Mouse (Mus musculus): ENCODE measurements at regions not wholly inside any gene's neighbourhood (a gene's known extent, or its start where the extent isn't known, plus 50 kb on each side); places are given as distances from the start of the nearest gene placed in this dataset.

DNA sequence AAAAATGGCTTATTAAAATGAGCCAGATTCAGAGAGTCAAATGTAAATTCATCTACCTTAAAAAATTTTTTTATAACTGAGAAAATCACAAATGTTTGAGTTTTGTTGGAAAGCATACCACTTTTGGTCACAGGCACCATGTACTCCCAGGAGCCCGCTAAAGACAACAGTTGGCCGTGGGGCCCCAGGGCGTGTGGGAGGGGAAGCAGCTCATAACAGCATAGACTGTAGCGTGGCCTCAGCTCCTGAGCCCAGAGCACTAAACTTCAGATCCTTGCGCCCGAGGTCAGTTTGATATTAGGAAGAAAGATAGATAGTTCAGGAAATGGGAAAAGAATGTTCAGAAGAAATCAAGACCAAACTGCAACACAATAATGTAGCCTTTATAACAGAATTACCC, 145.8 kb upstream of the Sox5 start (continued):
- no peak for TF ChIP-seq ZKSCAN1 (IDR thresholded peaks at IDR 0.05; ENCODE audit: low read depth, low read length)
- TF ChIP-seq HCFC1 (IDR thresholded peaks at IDR 0.05; ENCODE audit: low read depth, low read length), result no peak
- no peak for TF ChIP-seq RCOR1 (IDR thresholded peaks at IDR 0.05; ENCODE audit: low read depth, low read length)

DNA sequence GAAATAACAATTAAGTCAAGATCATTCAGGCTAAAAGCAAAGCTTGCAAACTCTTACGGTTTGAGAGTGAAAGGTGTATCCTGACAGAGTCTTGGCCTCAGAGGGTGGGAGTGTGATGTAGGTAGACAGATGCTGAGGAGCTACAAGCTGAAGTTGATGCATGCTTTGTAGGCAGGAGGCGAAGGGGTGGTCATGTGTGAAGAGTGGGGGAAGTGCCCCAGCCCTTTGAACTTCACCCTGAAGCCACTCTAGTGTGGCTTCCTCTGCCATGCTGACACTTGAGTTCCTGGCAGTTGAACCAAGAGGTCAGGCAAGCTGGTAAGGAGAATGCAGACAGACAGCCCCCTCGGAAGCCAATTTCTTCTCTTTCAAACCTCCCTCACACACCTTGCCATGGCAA, 141.0 kb upstream of the Sox5 start:
- no peak overlapping the region for H3K4me3 ChIP-seq (ENCODE audit: control insufficient read depth in 1 of 2, insufficient read depth in 1 of 2, low read depth in 2 of 2, low read length in 2 of 2)
- no peaks in the 10 kb centered on the region for H3K9me3 ChIP-seq (replicated peaks; ENCODE audit: insufficient read depth, low read length)
- no peaks in the 10 kb centered on the region for H3K4me1 ChIP-seq (ENCODE audit: control insufficient read depth in 1 of 2, insufficient read depth in 2 of 2, low read length in 2 of 2)
- H3K36me3 ChIP-seq (ENCODE audit: control insufficient read depth in 1 of 2, insufficient read depth in 2 of 2, low read length in 2 of 2), result no peaks in the 10 kb centered on the region
- no peaks in the 10 kb centered on the region for H3K27me3 ChIP-seq (ENCODE audit: control insufficient read depth in 1 of 2, insufficient read depth in 2 of 2, low read length in 2 of 2)
- no peaks in the 10 kb centered on the region for H3K79me2 ChIP-seq (ENCODE audit: control insufficient read depth, insufficient read depth, low read length, poor library complexity)
- no peak for TF ChIP-seq KAT2A (conservative IDR thresholded peaks at IDR 0.05; ENCODE audit: low read depth, low read length)
- TF ChIP-seq ZC3H11A (IDR thresholded peaks at IDR 0.05; ENCODE audit: low read depth, low read length), result no peak
- no peak for TF ChIP-seq RAD21 (IDR thresholded peaks at IDR 0.05; ENCODE audit: low read depth, low read length)
- no peak for TF ChIP-seq POLR2A (IDR thresholded peaks at IDR 0.05; ENCODE audit: control insufficient read depth in 1 of 2, insufficient read depth in 1 of 2, low read depth in 1 of 2, low read length in 2 of 2, poor library complexity in 1 of 2)
- DNase-seq (ENCODE audit: low read depth, low spot score), result no peak
- no peak overlapping the region for H3K27ac ChIP-seq (ENCODE audit: control insufficient read depth, low read depth, low read length)
- H3K9ac ChIP-seq (ENCODE audit: control insufficient read depth, low read depth, low read length, poor library complexity, severe bottlenecking), result no peak overlapping the region

DNA sequence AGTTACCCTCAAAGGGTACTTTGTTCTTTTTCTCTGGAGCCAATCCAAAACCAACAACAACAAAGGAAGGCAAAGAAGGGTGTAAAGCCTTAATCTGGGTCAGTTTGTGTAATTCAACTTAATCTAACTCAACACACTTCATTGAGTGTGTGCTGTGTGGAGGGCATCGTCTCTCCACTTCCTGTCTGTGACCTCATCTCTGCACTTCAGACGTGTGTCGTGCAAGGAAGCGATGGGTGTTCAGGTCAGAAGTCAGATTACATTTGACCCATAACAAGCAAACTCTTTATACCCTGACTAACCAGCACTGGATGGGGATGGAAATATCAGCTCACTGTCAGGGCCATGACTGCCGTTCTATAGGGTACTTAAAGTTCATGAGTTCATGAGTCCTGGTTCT, 138.0 kb upstream of the Sox5 start:
- no peak overlapping the region for H3K9ac ChIP-seq (ENCODE audit: control insufficient read depth, low read depth, low read length, poor library complexity, severe bottlenecking)
- H3K9me3 ChIP-seq (replicated peaks; ENCODE audit: insufficient read depth, low read length), result no peaks in the 10 kb centered on the region
- no peaks in the 10 kb centered on the region for H3K4me1 ChIP-seq (ENCODE audit: control insufficient read depth in 1 of 2, insufficient read depth in 2 of 2, low read length in 2 of 2)
- no peak overlapping the region for H3K4me3 ChIP-seq (ENCODE audit: control insufficient read depth in 1 of 2, insufficient read depth in 1 of 2, low read depth in 2 of 2, low read length in 2 of 2)
- no peaks in the 10 kb centered on the region for H3K27me3 ChIP-seq (ENCODE audit: control insufficient read depth in 1 of 2, insufficient read depth in 2 of 2, low read length in 2 of 2)
- DNase-seq (ENCODE audit: low read depth, low spot score), result no peak
- H3K79me2 ChIP-seq (ENCODE audit: control insufficient read depth, insufficient read depth, low read length, poor library complexity), result no peaks in the 10 kb centered on the region
- H3K27ac ChIP-seq (ENCODE audit: control insufficient read depth, low read depth, low read length), result no peak overlapping the region
- no peaks in the 10 kb centered on the region for H3K36me3 ChIP-seq (ENCODE audit: control insufficient read depth in 1 of 2, insufficient read depth in 2 of 2, low read length in 2 of 2)
- TF ChIP-seq BHLHE40 (IDR thresholded peaks at IDR 0.05; ENCODE audit: borderline replicate concordance, low read depth, low read length), result no peak
- TF ChIP-seq RAD21 (IDR thresholded peaks at IDR 0.05; ENCODE audit: low read depth, low read length), result no peak
- no peak for TF ChIP-seq POLR2AphosphoS5 (IDR thresholded peaks at IDR 0.05; ENCODE audit: borderline replicate concordance, low read depth, low read length)
- no peak for TF ChIP-seq ELF1 (IDR thresholded peaks at IDR 0.05; ENCODE audit: low read depth, low read length)
- TF ChIP-seq MAX (IDR thresholded peaks at IDR 0.05; ENCODE audit: low read length), result no peak

DNA sequence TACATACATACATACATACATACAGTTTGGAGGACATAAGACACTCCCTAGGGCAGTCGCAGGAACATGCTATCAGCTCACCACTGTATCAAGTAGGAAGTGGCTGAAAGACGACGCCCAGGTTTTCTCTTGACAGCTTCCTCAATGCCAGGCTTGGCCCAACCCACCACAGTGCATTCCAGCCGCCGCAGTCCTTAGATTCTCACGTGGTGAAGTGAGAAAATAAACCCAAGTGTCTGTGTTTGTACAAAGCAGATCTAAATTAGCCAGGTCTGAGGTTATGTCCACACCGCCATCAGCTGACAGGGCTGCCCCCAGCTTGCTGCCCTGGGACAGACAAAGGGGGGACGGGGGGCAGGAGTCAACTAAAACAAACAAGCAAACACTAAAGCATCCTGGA, 135.4 kb upstream of the Sox5 start:
- no peaks in the 10 kb centered on the region for H3K9me3 ChIP-seq (replicated peaks; ENCODE audit: insufficient read depth, low read length)
- no peak for TF ChIP-seq POLR2A (IDR thresholded peaks at IDR 0.05; ENCODE audit: control insufficient read depth in 1 of 2, insufficient read depth in 1 of 2, low read depth in 1 of 2, low read length in 2 of 2, poor library complexity in 1 of 2)
- no peak for TF ChIP-seq KAT2A (conservative IDR thresholded peaks at IDR 0.05; ENCODE audit: low read depth, low read length)
- TF ChIP-seq HCFC1 (IDR thresholded peaks at IDR 0.05; ENCODE audit: low read depth, low read length), result no peak
- TF ChIP-seq ZKSCAN1 (IDR thresholded peaks at IDR 0.05; ENCODE audit: low read depth, low read length), result no peak
- TF ChIP-seq CHD1 (IDR thresholded peaks at IDR 0.05; ENCODE audit: low read depth, low read length), result no peak
- no peak for TF ChIP-seq TBP (IDR thresholded peaks at IDR 0.05; ENCODE audit: low read depth, low read length)
- no peak for TF ChIP-seq TCF12 (IDR thresholded peaks at IDR 0.05; ENCODE audit: low read depth, low read length)
- no peak for TF ChIP-seq GATA1 (IDR thresholded peaks at IDR 0.05; ENCODE audit: low read depth, low read length)
- no peak for TF ChIP-seq MEF2A (IDR thresholded peaks at IDR 0.05; ENCODE audit: extremely low read depth, insufficient replicate concordance, low read depth, low read length, poor library complexity, severe bottlenecking)
- TF ChIP-seq MAZ (IDR thresholded peaks at IDR 0.05; ENCODE audit: low read depth, low read length), result no peak
- no peak for TF ChIP-seq E2F4 (IDR thresholded peaks at IDR 0.05; ENCODE audit: borderline replicate concordance, low read depth, low read length)
- TF ChIP-seq MYC (IDR thresholded peaks at IDR 0.05; ENCODE audit: low read depth, low read length), result no peak
- TF ChIP-seq RCOR1 (IDR thresholded peaks at IDR 0.05; ENCODE audit: low read depth, low read length), result no peak
- TF ChIP-seq ELF1 (IDR thresholded peaks at IDR 0.05; ENCODE audit: low read depth, low read length), result no peak; the same call in 1 of the 2 replicates
- no peak for TF ChIP-seq GABPA (IDR thresholded peaks at IDR 0.05; ENCODE audit: low read depth, low read length)
- TF ChIP-seq CTCF (IDR thresholded peaks at IDR 0.05 in 2 of 3, conservative IDR thresholded peaks at IDR 0.05 in 1 of 3; ENCODE audit: control insufficient read depth in 1 of 3, insufficient read depth in 1 of 3, low read depth in 2 of 3, low read length in 3 of 3, poor library complexity in 1 of 3, severe bottlenecking in 1 of 3), result no peak
- TF ChIP-seq USF1 (IDR thresholded peaks at IDR 0.05; ENCODE audit: low read depth, low read length), result no peak
- TF ChIP-seq MAFK (IDR thresholded peaks at IDR 0.05; ENCODE audit: borderline replicate concordance, low read depth, low read length), result no peak
- no peak for TF ChIP-seq POLR2AphosphoS5 (IDR thresholded peaks at IDR 0.05; ENCODE audit: borderline replicate concordance, low read depth, low read length)

More for the DNA sequence above, 135.4 kb upstream of the Sox5 start:
- peak; percentile 33 for DNase-seq (ENCODE audit: low read depth, low spot score)
- Histone ChIP-seq H3K79me2 (ENCODE audit: control insufficient read depth, insufficient read depth, low read length, poor library complexity) (no peaks in the 10 kb centered on the region), H3K9ac (ENCODE audit: control insufficient read depth, low read depth, low read length, poor library complexity, severe bottlenecking) (no peak overlapping the region), H3K36me3 (ENCODE audit: control insufficient read depth in 1 of 2, insufficient read depth in 2 of 2, low read length in 2 of 2) (no peaks in the 10 kb centered on the region), H3K4me3 (ENCODE audit: control insufficient read depth in 1 of 2, insufficient read depth in 1 of 2, low read depth in 2 of 2, low read length in 2 of 2) (no peak overlapping the region), H3K4me1 (ENCODE audit: control insufficient read depth in 1 of 2, insufficient read depth in 2 of 2, low read length in 2 of 2) (no peaks in the 10 kb centered on the region), H3K27ac (ENCODE audit: control insufficient read depth, low read depth, low read length) (no peak overlapping the region), H3K27me3 (ENCODE audit: control insufficient read depth in 1 of 2, insufficient read depth in 2 of 2, low read length in 2 of 2) (no peaks in the 10 kb centered on the region)
